Mouse (Mus musculus): ENCODE data around the gene Ost4. TPM values are rescaled to one million over a fixed set of nuclear protein-coding genes. Genes with fewer than 3 reads are reported as not detected.
A peak's percentile ranks its signal among the peaks of the same experiment; 100 is the strongest.

The Ost4 gene
- total RNA-seq, 2 experiments from 2014 or later, result 91.5 to 93.8 TPM

DNA sequence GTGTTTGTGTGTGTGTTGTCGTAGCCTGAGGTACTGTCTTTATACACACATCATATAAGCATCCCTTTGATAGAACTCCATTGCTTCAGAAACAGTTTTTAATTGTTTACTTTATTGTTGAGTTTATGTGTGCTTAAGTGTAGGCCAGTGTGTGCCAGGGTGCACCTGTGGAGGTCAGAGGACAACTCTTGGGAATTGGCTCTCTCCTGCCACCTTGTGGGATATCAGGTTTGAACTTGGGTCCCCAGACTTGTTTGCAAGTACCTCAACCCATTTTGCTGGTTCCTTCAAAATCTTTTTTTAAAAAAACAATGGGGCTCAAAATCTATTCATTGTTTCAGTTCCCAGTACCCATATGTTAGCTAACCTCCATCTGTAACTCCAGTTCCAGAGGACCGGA, 35.4 kb upstream of the Ost4 start:
- no peak overlapping the region for H3K27ac ChIP-seq
- H3K4me3 ChIP-seq, result no peak overlapping the region
- DNase-seq (ENCODE audit: low spot score in 2 of 2), result no peak
- peak; percentile 69 for TF ChIP-seq CTCF (conservative IDR thresholded peaks at IDR 0.05)

DNA sequence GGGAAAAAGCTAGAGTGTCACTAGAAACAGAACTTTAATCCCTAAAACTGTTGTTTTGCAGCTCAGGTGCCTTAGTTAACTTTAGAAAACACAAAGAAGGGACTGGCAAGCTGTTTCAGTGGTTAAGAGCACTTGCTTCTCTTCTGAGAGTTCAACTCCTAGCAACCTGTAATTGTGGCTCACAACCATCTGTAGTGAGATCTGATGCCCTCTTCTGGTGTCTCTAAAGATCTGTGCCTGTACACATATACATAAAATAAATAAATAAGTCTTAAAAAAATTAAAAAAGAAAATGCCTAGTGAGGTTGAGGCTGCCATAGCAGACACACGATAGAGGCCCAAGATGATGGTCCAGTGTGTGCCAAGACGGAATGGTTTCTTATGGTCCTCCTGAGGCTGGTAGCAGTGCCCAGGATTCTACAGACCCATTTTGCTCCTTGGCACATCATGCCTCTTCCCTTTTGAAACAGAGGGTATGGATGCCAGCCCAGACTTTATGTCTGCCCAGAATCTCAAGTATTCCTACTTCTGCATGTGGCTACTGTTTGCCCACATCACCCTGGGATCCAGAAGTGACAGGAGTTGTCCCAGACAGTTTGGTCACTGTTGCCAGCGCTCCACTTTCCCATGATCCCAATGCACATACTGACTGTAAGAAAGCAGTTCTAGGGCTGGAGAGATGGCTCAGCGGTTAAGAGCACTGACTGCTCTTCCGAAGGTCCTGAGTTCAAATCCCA, 27.3 kb upstream of the Ost4 start:
- no peak overlapping the region for H3K4me3 ChIP-seq
- TF ChIP-seq CTCF (conservative IDR thresholded peaks at IDR 0.05), result peak; percentile 65
- no peak for DNase-seq (ENCODE audit: low spot score in 2 of 2)
- H3K27ac ChIP-seq, result no peak overlapping the region

DNA sequence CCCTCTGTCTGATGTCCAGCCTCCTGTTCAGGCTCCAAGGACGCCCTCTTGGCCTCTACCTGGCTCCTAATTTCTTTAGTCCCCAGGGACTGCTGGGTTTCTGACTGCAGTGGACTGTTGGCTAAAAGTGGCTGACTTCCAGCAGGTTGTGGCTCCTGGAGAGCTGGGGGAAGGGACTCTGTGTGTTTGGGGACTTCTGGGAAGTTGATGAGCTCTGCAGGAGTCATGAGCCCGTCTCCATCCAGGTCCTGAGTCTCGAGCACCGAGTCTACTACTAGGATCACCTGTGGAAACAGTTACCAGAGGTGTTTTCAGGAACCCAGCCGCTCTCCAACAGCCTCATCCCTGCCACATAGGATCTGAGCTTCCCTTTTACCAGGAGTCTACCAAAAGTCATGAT, 26.1 kb upstream of the Ost4 start:
- TF ChIP-seq CTCF (conservative IDR thresholded peaks at IDR 0.05), result no peak
- DNase-seq (ENCODE audit: low spot score in 2 of 2), result no peak
- Histone ChIP-seq H3K4me3 (no peak overlapping the region), H3K27ac (no peak overlapping the region)

DNA sequence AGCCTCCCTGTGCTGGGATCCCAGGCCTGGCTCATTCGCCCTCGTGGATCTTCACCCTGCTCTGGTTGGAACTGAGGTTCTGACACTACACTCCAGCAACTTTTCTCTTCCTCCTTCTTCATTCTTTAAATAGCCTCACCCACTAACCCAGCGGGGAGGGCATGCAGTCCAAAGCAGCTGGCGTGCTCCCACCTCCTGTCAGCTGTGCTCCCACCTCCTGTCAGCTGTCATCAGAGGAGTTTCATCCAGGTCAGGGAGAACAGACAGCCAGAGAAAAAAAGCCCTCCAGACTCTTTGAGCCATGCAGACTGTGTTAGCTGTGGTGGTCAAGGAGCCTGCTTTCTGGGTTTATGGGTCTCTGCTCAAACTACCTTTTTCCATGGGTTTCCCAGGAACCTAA, 23.8 kb upstream of the Ost4 start:
- no peak for TF ChIP-seq CTCF (conservative IDR thresholded peaks at IDR 0.05)
- no peak for DNase-seq (ENCODE audit: low spot score in 2 of 2)
- no peak overlapping the region for H3K27ac ChIP-seq
- H3K4me3 ChIP-seq, result no peak overlapping the region

DNA sequence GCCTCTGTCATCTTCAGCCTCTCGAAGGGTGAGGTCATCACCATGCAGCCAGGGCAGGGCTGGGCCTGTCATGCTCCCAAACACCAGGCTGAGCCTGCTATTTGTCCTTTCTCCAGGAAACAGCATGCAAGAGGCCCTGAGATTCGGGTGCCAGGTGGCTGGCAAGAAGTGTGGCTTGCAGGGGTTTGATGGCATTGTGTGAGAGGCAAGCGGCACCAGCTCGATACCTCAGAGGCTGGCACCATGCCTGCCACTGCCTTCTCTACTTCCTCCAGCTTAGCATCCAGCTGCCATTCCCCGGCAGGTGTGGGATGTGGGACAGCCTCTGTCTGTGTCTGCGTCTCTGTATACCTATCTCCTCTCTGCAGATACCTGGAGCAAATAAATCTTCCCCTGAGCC, 23.3 kb upstream of the Ost4 start:
- no peak overlapping the region for H3K4me3 ChIP-seq
- no peak for TF ChIP-seq CTCF (conservative IDR thresholded peaks at IDR 0.05)
- no peak overlapping the region for H3K27ac ChIP-seq
- DNase-seq (ENCODE audit: low spot score in 2 of 2), result no peak

DNA sequence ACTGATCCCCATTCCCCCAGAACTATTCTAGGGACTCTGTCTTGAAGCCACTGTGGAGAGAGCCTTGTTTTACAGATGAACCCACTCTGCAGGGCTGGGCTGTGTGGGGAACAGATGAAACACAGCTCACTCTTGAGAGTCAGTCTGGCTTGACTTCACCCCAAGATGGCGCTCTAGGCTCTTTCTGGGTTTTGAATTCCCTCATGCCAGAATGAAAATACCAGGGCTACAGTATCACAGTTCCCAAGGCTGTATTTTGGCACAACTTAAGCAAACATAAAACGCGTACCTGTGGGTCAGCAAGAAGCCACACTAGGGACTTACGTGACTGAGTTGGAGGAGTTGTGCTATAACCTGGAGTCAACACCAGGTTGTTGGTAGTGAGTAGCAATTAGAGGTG, 22.5 kb upstream of the Ost4 start:
- DNase-seq (ENCODE audit: low spot score in 2 of 2), result peak; percentile 69 to 86
- TF ChIP-seq CTCF (conservative IDR thresholded peaks at IDR 0.05), result peak; percentile 91
- no peak overlapping the region for H3K27ac ChIP-seq
- H3K4me3 ChIP-seq, result no peak overlapping the region

DNA sequence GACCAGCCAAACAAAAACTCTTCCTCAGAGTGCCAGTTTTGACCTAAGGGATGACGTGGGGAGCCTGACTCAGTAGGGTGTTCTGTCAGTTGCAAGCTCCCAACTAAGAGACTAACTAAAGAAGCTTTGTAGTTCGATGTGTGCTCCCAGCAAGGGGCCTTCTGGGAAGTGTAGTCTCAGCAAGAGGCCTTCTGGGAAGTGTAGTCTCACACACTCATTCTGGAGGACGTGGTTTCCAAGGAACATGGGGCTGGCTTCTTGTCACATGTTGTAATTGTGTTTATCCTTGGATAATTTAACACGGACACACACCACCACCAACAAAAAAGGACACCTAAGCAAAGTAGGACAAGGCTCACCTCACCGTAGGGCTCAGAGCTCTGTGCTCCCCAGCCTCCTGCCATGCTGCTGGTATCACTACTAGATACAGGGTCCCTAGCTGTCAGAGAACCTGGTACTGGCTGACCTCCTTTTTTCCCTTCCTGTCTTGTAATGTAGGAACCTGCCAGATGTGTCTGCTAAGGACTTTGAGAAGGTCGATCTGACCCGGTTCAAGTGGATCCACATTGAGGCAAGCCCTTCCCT, 20.4 kb upstream of the Ost4 start:
- H3K27ac ChIP-seq, result peak overlapping the region; percentile 74
- TF ChIP-seq CTCF (conservative IDR thresholded peaks at IDR 0.05), result no peak
- no peak overlapping the region; the same call in 1 of the 2 replicates for H3K4me3 ChIP-seq
- peak; percentile 58 to 78 for DNase-seq (ENCODE audit: low spot score in 2 of 2)

DNA sequence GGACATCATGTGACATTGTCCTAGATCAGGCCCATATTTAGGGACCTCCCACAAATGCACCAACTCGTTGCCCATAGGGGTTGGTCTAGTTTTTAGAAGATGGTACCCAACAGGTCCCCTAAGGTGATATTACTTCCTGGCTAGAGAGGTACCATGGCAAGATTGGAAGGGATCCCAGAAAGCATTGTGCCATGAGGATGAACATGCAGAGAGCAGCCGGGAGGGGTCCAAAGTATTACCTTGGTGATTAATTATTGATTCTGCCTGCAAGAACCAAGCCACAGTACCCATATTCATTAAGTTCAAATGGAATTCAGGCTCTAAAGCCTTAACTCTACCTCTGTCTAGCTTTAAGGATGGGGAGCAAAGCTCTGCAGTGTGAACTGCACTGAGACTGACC, 18.5 kb upstream of the Ost4 start:
- no peak overlapping the region for H3K4me3 ChIP-seq
- H3K27ac ChIP-seq, result no peak overlapping the region
- no peak for TF ChIP-seq CTCF (conservative IDR thresholded peaks at IDR 0.05)
- DNase-seq (ENCODE audit: low spot score in 2 of 2), result no peak

DNA sequence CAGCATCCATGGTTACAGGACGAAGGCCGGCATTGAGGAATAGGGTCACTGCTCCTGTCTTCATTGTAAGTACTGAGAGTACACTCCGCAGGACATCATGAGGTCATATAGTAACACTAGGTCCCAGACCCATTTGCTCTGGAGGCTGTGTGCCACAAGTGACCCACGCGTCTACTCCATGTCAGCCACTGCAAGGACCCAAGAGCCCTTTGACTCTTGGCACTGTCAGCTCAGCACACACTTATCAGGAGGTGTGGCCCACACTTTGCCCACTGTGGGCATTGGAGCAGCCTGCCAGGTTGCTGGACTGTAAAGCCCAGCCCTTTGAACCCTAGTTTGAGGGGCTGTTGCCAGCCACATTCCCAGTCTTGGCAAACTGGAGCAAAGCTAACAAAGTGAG, 17.6 kb upstream of the Ost4 start:
- Histone ChIP-seq H3K27ac (no peak overlapping the region), H3K4me3 (no peak overlapping the region)
- no peak for TF ChIP-seq CTCF (conservative IDR thresholded peaks at IDR 0.05)
- DNase-seq (ENCODE audit: low spot score in 2 of 2), result no peak

DNA sequence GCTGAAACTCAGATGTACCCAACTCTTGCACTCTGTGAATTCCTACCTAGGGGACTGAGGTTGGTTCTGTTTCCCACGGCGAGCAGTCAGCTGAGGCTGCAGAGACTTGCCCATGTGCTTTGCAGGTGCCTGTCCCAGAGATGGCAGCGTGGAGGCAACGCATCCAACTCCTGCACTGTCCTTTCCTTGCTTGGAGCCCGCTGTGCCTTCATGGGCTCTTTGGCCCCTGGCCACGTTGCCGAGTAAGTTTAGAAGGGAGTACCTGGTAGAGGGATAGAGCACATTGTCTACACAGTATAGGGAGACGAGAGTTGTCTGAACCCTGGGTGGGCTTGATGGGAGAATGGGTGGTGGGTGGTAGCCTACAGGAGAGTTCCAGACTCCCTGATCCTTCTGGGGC, 17.0 kb upstream of the Ost4 start:
- Histone ChIP-seq H3K27ac (no peak overlapping the region), H3K4me3 (no peak overlapping the region)
- no peak for TF ChIP-seq CTCF (conservative IDR thresholded peaks at IDR 0.05)
- DNase-seq (ENCODE audit: low spot score in 2 of 2), result no peak

DNA sequence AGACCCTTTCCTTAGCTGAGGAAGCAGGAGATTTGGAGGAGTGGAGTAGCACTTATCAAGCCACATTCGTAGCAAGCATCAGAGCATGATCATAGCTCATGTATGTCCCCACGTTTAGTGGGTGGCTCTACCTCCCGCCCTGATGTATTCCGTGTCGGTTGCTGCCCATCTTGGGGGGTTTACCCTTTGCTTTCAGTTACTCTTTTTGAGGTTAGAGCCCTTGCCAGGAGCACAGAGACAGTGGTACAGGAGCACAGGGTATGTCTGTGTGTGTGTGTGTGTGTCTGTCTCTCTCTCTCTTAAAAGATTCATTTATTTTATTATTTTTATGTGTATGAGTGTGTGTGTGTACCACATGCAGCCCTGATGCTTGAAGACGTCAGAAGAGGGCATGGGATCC, 15.5 kb upstream of the Ost4 start:
- DNase-seq (ENCODE audit: low spot score in 2 of 2), result no peak
- TF ChIP-seq CTCF (conservative IDR thresholded peaks at IDR 0.05), result no peak
- no peak overlapping the region for H3K4me3 ChIP-seq
- H3K27ac ChIP-seq, result no peak overlapping the region

DNA sequence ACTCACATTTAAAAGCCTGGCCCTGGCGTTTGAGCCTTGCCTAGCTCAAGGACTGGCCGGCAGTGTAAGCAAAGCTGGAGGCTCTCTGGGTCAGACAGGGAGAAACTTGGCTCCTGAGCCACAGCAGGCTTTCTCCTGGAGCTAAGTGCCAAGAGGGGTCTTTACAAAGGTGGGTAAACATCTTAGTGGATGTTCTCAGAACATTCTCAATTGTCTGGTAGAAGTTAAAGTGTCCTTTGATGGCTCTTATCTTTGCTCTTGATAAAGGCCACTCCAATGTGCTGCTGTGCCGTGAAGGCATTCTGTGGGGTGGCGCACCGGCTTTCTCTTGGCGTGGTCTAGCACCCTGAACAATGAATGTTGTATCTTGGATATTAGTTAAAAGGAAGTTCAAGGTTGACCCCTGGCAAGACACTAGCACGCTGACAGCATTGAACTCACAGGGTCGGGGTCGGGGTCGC, 15.0 kb upstream of the Ost4 start:
- H3K27ac ChIP-seq, result no peak overlapping the region
- no peak for DNase-seq (ENCODE audit: low spot score in 2 of 2)
- H3K4me3 ChIP-seq, result peak overlapping the region; percentile 88; the same call in 1 of the 2 replicates
- TF ChIP-seq CTCF (conservative IDR thresholded peaks at IDR 0.05), result no peak

DNA sequence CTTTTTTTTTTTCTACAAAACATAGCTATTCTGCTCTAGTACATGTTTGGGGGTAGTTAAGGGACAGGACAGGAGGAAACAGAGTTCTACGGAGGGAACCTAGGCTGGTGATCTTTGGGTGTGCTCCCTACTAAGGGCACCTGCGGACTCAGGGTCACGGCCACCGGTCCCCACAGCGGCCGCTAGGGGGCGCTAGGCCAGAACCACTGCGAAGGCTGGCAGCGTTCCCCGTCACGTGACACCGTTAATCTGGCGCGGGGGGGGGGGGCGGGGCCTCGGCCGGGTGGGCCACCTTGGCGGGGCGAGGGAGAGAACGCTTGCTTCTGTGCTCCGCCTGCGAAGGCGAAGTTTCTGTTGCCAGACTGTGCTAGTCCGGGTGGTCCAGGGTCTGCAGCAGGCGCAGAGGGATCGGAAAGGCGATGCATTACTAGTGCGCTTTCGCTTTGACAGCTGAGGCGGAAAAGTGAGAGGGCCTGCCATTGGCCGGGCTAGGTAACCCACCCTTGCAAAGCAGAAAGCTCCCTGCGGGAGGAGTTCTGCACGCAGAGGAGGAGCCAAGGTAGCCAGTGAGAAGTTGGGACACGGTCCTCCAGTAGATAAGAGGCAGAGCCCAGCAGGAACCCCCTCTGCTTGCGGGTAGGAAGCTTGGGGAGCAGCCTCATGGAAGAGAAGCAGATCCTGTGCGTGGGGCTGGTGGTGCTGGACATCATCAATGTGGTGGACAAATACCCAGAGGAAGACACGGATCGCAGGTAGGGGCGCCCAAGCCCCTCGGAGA, 13.9 kb upstream of the Ost4 start, which contains the start of gene Khk:
Gene Khk (plus strand): TSS at position 176 of the 778 bp plus-strand sequence.
- H3K27ac ChIP-seq, result peak within 1 kb of the TSS; percentile 85

More for the DNA sequence above, 13.9 kb upstream of the Ost4 start, which contains the start of gene Khk:
- peak; percentile 87 for TF ChIP-seq CTCF (conservative IDR thresholded peaks at IDR 0.05)
- H3K4me3 ChIP-seq, result peak within 1 kb of the TSS; percentile 88
- DNase-seq (ENCODE audit: low spot score in 2 of 2), result peak; percentile 73 to 92

All from layer of hippocampus, adult 2 months (tissue).